Mouse (Mus musculus) E14TG2a.4 (cell line): ENCODE results near the gene Nlrc3.
A peak's percentile ranks its signal among the peaks of the same experiment; 100 is the strongest.

Experiments used
- CTCF ChIP-seq: conservative IDR thresholded peaks from 2 replicates; pipeline ENCODE4 v1.5.1; 2014; ENCODE audit warnings: low read length
- NANOG ChIP-seq: IDR thresholded peaks from 2 replicates; pipeline ENCODE4 v1.6.1; 2014; ENCODE audit warnings: borderline replicate concordance, low read length, mixed read lengths

- TF ChIP-seq CTCF (no peak), NANOG (peak; percentile 65; the same call in 1 of the 2 replicates)
Observed at GRCm38 (mm10) chr16:4022719-4023118, 46.3 kb upstream of the Nlrc3 start.
